Mouse (Mus musculus) ES-E14 (cell line): ENCODE data around the gene Crebl2.

Experiments used
- CHD2 ChIP-seq: IDR thresholded peaks from 2 replicates; pipeline ENCODE4 v1.6.1; 2014; ENCODE audit warnings: mild to moderate bottlenecking, low read depth, low read length, inconsistent platforms
- ZC3H11A ChIP-seq: IDR thresholded peaks from 2 replicates; pipeline ENCODE4 v1.6.1; 2012; ENCODE audit warnings: low read depth, mild to moderate bottlenecking, inconsistent platforms, low read length, borderline replicate concordance
- ZNF384 ChIP-seq: IDR thresholded peaks from 2 replicates; pipeline ENCODE4 v1.6.1; 2012; ENCODE audit warnings: low read depth, low read length, inconsistent platforms

- TF ChIP-seq CHD2 (no peak), ZNF384 (no peak), ZC3H11A (no peak)
Observed at GRCm38 (mm10) chr6:134847550-134847949, 17.6 kb downstream of the Crebl2 start.
